Mouse (Mus musculus) liver, postnatal 0 days (tissue): ENCODE results near the gene Adora1. TPM values are rescaled to one million over a fixed set of nuclear protein-coding genes. Genes with fewer than 3 reads are reported as not detected.

ENCODE experiments used
- ATAC-seq: fragments of 200-750 bp; cut with Nextera tagmentation; 2 replicates; pipeline ENCODE4 v1.8.0; 2017; ENCODE audit warnings: mild to moderate bottlenecking, moderate library complexity
- DNase-seq: peaks from one replicate; pipeline ENCODE4 v3.0.0-alpha.2; 2016
- H3K27ac ChIP-seq: fragments of 300-500 bp; sonication (generic); 2 replicates; pipeline ENCODE4 v1.5.1; 2014; ENCODE audit warnings: antibody characterized with exemption, moderate library complexity, mild to moderate bottlenecking, low read depth
- H3K27me3 ChIP-seq: fragments of 300-500 bp; sonication (generic); 2 replicates; pipeline ENCODE4 v1.6.1; 2014; ENCODE audit warnings: low read length, control low read depth, mixed read lengths; ENCODE audit not compliant: insufficient read depth
- H3K36me3 ChIP-seq: fragments of 300-500 bp; sonication (generic); replicated peaks from 2 replicates; pipeline ENCODE4 v1.6.1; 2014; ENCODE audit warnings: mild to moderate bottlenecking, control low read depth, low read length, moderate library complexity, mixed read lengths; ENCODE audit not compliant: insufficient read depth
- H3K4me1 ChIP-seq: fragments of 300-500 bp; sonication (generic); 2 replicates; pipeline ENCODE4 v1.6.1; 2014; ENCODE audit warnings: antibody characterized with exemption, mild to moderate bottlenecking, control low read depth; ENCODE audit not compliant: insufficient read depth
- H3K4me2 ChIP-seq: fragments of 300-500 bp; sonication (generic); 2 replicates; pipeline ENCODE4 v1.6.1; 2014; ENCODE audit warnings: low read depth, mild to moderate bottlenecking, low read length, moderate library complexity, mixed read lengths
- H3K4me3 ChIP-seq: fragments of 300-500 bp; sonication (generic); 2 replicates; pipeline ENCODE4 v1.5.1; 2014; ENCODE audit warnings: low read depth, low read length
- H3K9ac ChIP-seq: fragments of 300-500 bp; sonication (generic); replicated peaks from 2 replicates; pipeline ENCODE4 v1.6.1; 2014; ENCODE audit warnings: mild to moderate bottlenecking, moderate library complexity
- H3K9me3 ChIP-seq: fragments of 300-500 bp; sonication (generic); 2 replicates; pipeline ENCODE4 v1.6.1; 2016; ENCODE audit warnings: mild to moderate bottlenecking, control low read depth, low read length, mixed read lengths
- CTCF ChIP-seq: sonication (generic); IDR thresholded peaks from 2 replicates; pipeline ENCODE4 v1.5.1; 2016; ENCODE audit warnings: antibody characterized with exemption, low read depth
- EP300 ChIP-seq: IDR thresholded peaks from 2 replicates; pipeline ENCODE4 v1.6.1; 2016; ENCODE audit warnings: antibody characterized with exemption, low read depth, mild to moderate bottlenecking
- WGBS: fragments of 180-500 bp; shearing (Covaris S2); extraction: QIAGEN DNeasy Blood & Tissue Kit; methylation state at CpG from one replicate; pipeline ENCODE4 v1.1.7; 2014; ENCODE audit not compliant: insufficient replicate concordance; 5-methylcytosine and 5-hydroxymethylcytosine counted together
- polyA plus RNA-seq: library from polyadenylated mRNA; unstranded; fragments of >200 nt; fragmentation: Nextera tagmentation; extraction: Ambion mirVana; gene quantifications from 2 replicates; pipeline ENCODE4 v1.2.1, GENCODE M21; 2015

Adora1 gene
- polyA plus RNA-seq, 1 experiment from 2014 or later = 8.3 TPM

DNA sequence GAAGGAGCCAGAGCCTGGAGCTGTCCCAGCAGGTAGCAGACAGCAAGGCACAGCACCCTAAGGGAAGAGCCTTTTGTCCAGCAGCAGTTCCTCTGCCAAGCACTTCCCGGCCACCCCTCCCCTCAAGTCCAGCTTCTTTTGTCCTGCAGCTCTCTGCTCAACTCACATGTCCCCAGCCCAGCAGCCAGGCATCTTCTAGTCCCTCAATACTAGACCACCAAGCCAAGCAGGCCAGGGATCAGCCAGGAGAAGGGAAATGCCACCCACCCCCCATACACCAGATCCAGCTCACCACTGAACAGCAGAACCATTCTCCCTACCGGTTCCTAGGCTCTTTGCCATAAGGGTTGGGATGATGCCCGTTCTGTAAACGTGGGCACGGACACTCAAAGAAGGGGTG lies 15.6 kb downstream of the Adora1 start:
- no peak for ATAC-seq

DNA sequence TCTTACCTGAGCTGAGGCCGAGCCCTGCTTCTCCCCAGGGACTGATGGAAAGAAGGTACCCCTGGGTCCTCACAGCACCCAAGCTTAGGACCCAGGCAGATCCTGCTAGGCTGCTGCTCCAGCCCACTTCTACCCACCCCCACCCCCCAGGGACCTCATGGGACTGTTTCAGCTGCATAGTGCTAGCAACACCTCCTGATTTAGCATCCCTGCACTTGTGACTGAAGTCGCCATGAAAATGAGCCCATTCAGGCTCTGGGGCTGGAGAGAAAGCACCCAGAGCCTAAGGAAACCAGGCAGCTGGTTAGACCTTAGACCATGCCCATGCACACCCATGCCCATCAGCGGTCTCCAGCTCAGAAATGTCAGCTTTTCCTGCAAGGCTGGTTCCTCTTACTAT lies 17.3 kb downstream of the Adora1 start:
- 56% methylated on average over 3 of the region's 3 CpGs for whole genome bisulfite sequencing
- H3K4me2 ChIP-seq = no peak overlapping the region
- 0 out of 2 replicates have a peak overlapping the region, but pooled peaks have one; percentile 45 for H3K27ac ChIP-seq
- H3K9me3 ChIP-seq = no peaks in the 10 kb centered on the region
- peaks cover 37% of the 10 kb centered on the region for H3K4me1 ChIP-seq
- no peak for TF ChIP-seq CTCF
- TF ChIP-seq EP300 = no peak
- ATAC-seq = no peak
- no peaks in the 10 kb centered on the region for H3K27me3 ChIP-seq
- no peak for DNase-seq
- H3K36me3 ChIP-seq = no peaks in the 10 kb centered on the region
- H3K4me3 ChIP-seq = no peak overlapping the region
- no peak overlapping the region; the same call in 1 of the 2 replicates for H3K9ac ChIP-seq

More for the DNA sequence above, 15.6 kb downstream of the Adora1 start:
- no peak overlapping the region for H3K27ac ChIP-seq
- H3K4me2 ChIP-seq = no peak overlapping the region
- no peaks in the 10 kb centered on the region for H3K27me3 ChIP-seq
- peaks cover 43% of the 10 kb centered on the region for H3K4me1 ChIP-seq
- H3K4me3 ChIP-seq = no peak overlapping the region
- no peak overlapping the region for H3K9ac ChIP-seq
- no peak for DNase-seq
- H3K9me3 ChIP-seq = no peaks in the 10 kb centered on the region
- no peak for TF ChIP-seq CTCF
- no peak for TF ChIP-seq EP300
- WGBS = 77% methylated on average over 5 of the region's 5 CpGs
- no peaks in the 10 kb centered on the region for H3K36me3 ChIP-seq

DNA sequence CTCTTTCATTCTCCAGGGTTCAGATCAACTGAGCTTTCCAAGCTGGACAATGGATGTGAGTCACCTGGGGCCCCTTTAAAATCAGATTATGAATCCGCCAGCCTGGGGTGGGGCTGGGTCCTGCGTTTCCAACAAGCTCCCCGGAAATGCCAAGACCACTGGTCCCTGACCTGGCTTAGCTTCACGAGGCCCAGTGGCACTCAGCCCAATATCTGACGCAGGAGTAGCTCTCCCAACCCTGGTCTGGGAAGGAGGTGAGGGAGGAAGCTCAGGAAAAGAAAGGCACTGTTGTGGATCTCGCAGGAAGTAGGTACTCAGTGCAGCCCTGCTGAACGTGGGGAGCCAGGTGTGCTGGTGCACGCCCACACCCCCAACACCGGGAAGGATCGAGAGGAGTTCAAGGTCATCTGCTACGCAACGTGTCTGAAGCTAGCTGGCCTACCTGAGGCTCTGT lies 18.2 kb downstream of the Adora1 start:
- Histone ChIP-seq H3K27me3 (no peaks in the 10 kb centered on the region), H3K9me3 (no peaks in the 10 kb centered on the region), H3K4me3 (no peak overlapping the region), H3K4me1 (peaks cover 33% of the 10 kb centered on the region), H3K9ac (no peak overlapping the region), H3K36me3 (no peaks in the 10 kb centered on the region), H3K4me2 (no peak overlapping the region), H3K27ac (peak overlapping the region; percentile 39; the same call in 1 of the 2 replicates)
- DNase-seq (peak; percentile 26), ATAC-seq (peak; percentile 22; the same call in 1 of the 2 replicates)
- TF ChIP-seq EP300 = no peak
- TF ChIP-seq CTCF = no peak
- 49% methylated on average over 12 of the region's 12 CpGs for WGBS

DNA sequence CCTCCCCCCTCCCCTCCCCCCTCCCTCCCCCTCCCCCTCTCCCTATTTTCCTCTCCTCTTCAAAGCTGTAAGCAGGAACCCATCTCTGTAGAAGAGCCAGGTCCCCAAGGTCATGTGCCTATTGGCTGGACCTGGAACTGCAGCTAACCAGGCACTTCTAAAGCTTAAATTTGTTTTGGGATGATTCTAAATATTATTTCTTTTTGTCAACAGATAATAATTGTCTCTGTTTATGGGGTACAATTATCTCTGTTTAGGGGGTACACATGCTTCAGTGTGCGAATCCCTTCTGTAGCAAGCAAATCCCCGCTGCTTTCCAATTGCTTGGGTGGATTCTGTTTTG lies 18.6 kb downstream of the Adora1 start:
- H3K9ac ChIP-seq = no peak overlapping the region
- H3K4me2 ChIP-seq = no peak overlapping the region
- peak overlapping the region; percentile 39; the same call in 1 of the 2 replicates for H3K27ac ChIP-seq
- no peaks in the 10 kb centered on the region for H3K27me3 ChIP-seq
- H3K9me3 ChIP-seq = no peaks in the 10 kb centered on the region
- peaks cover 32% of the 10 kb centered on the region for H3K4me1 ChIP-seq
- H3K36me3 ChIP-seq = no peaks in the 10 kb centered on the region
- 72% methylated on average over 2 of the region's 2 CpGs for WGBS
- TF ChIP-seq EP300 (no peak), CTCF (no peak)
- no peak for ATAC-seq
- no peak overlapping the region for H3K4me3 ChIP-seq
- no peak for DNase-seq

DNA sequence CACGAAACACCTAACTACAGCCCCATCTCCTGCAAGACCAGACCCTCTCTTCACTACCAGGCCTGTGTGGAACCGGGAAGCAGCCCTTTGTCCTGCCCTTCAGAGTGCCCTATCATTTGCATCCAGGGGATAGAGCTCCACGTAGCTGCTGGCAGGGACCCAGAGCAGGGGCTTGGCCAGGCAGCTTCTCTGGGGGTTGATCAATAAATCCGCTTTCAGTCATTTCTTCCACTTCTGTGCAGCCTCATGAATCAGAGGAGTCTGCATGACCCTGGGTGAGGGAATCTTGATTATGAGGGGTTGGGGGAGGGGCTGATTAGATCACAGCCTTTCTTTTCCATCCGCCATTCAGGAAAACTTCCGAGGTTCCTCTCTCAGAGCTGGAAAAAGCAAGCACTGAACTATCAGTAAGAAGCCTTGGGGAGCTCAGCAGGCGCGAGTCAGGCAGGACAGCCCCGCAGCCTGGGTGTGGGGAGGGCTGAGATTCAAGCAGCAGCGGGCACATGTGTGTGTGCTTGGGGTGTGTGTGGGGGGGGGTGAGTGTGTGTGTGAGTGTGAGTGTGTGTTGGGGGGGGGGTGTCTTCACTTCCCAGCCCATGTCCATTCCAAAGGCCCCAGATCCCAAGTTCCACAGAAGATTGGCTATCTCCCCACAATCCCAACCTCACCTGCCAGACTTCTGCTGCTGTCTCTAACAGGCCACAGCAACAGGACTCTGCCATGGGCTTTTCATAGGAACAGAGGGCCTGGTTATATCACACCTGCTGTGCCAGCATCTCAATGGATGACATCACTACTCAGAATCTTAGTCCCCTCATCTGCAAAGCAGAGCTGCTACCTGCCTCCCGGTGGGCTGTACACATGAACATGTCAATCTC lies 19.2 kb downstream of the Adora1 start:
- Histone ChIP-seq H3K36me3 (no peaks in the 10 kb centered on the region), H3K4me3 (no peak overlapping the region), H3K4me2 (no peak overlapping the region), H3K4me1 (peaks cover 26% of the 10 kb centered on the region), H3K27me3 (no peaks in the 10 kb centered on the region), H3K27ac (peak overlapping the region; percentile 26), H3K9ac (no peak overlapping the region), H3K9me3 (no peaks in the 10 kb centered on the region)
- ATAC-seq (no peak), DNase-seq (peak; percentile 49)
- 53% methylated on average over 11 of the region's 11 CpGs for WGBS
- TF ChIP-seq CTCF (no peak), EP300 (no peak)

DNA sequence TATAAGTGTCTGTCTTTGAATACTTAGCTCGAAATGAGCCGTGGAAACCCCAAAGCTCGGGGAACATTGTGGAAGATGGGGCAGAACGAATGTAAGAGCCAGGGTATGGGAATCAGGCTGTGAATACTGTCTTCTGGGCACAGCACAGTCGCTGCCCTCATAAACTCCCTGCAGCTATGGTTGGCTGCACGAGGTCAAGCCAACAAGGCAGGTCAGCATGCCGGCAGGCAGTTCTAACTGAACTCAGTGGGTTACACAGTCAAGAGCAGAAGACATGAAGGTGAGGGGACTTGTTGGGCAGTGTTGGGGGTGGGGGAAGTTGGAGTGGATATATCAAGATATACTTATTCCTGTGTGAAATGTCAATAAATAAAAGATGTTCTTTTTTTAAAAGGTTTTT lies 20.2 kb downstream of the Adora1 start:
- Histone ChIP-seq H3K27ac (no peak overlapping the region), H3K4me3 (no peak overlapping the region), H3K4me2 (no peak overlapping the region), H3K27me3 (no peaks in the 10 kb centered on the region), H3K9ac (no peak overlapping the region), H3K9me3 (no peaks in the 10 kb centered on the region), H3K4me1 (peaks cover 25% of the 10 kb centered on the region), H3K36me3 (no peaks in the 10 kb centered on the region)
- ATAC-seq (no peak), DNase-seq (no peak)
- 69% methylated on average over 7 of the region's 7 CpGs for WGBS
- TF ChIP-seq CTCF = no peak
- TF ChIP-seq EP300 = no peak
